Comparison of ENCODE assay signal across 9 mouse cellular contexts in genomic region chr19:53051288-53051985, GRCm38 (mm10). TPM values are rescaled to one million over a fixed set of nuclear protein-coding genes. Genes with fewer than 3 reads are reported as not detected.
DNase-seq lines count a peak whose midpoint lies in the region; ATAC-seq lines count a peak whose summit lies in the region.
"Had no signal": no experiment of that assay in that cellular context is flagged by ENCODE, and none has a peak within 500 bp of the region (broad histone marks: within the 10 kb centered on the region; RNA-seq: fewer than 3 reads in every experiment).

No protein-coding gene starts in this region.

- H3K27ac ChIP-seq in hindbrain, embryonic 13.5 days, result peak overlapping the region; percentile 20; the same call in 1 of the 2 replicates
- H3K27ac ChIP-seq: liver, embryonic 14.5 days had no signal

- no peak for DNase-seq in cerebellum, postnatal 4 days (ENCODE audit: low spot score in 2 of 2)
- peak; percentile 37 for DNase-seq in ovary, postnatal 36 days (ENCODE audit: low spot score)
- DNase-seq in ovary, postnatal 10 days (ENCODE audit: low spot score), result no peak
- peak; percentile 64 for DNase-seq in skeletal muscle tissue, adult 2 months (ENCODE audit: low read depth, low spot score)
- no peak for DNase-seq in spleen, postnatal 14 days (ENCODE audit: low spot score in 2 of 2)

- H3K9ac ChIP-seq in hindbrain, embryonic 13.5 days, result no peak overlapping the region
- H3K9ac ChIP-seq: liver, embryonic 14.5 days had no signal

- WGBS in hindbrain, embryonic 13.5 days, result 57% methylated on average over 18 of the region's 18 CpGs

- H3K4me2 ChIP-seq in hindbrain, embryonic 13.5 days, result no peak overlapping the region

- ATAC-seq in cerebellum, adult (ENCODE audit: insufficient number of reproducible peaks, low FRiP score, low TSS enrichment), result peak; percentile 31; the same call in 1 of the 2 replicates
- ATAC-seq in hindbrain, embryonic 13.5 days (ENCODE audit: low FRiP score), result 0 out of 2 replicates have a peak, but pooled peaks have one; percentile 21
- no peak for ATAC-seq in monocyte, adult 5-6 weeks (replicated peaks; ENCODE audit: insufficient number of reproducible peaks, low FRiP score, low TSS enrichment, poor library complexity, severe bottlenecking)

- no peaks in the 10 kb centered on the region for H3K27me3 ChIP-seq in hindbrain, embryonic 13.5 days

- H3K9me3 ChIP-seq in hindbrain, embryonic 13.5 days, result no peaks in the 10 kb centered on the region

- no peaks in the 10 kb centered on the region for H3K36me3 ChIP-seq in hindbrain, embryonic 13.5 days

- H3K4me3 ChIP-seq in hindbrain, embryonic 13.5 days, result no peak overlapping the region

- H3K4me1 ChIP-seq in hindbrain, embryonic 13.5 days (replicated peaks), result peaks cover 10% of the 10 kb centered on the region

RNA-seq across cellular contexts. Expression of gene Xpnpep1, which starts 11.4 kb away (rescaled TPM):
- polyA plus RNA-seq in hindbrain, embryonic 13.5 days (2015; fragmentation: Nextera tagmentation; extraction: Ambion mirVana), result 132 and 138 TPM in 2 replicates
- total RNA-seq in monocyte, adult 5-6 weeks (2017), result 48.5 to 69.7 TPM (median 51.8 TPM) in 3 replicates

Comparison
In these comparisons a context has a peak if more than half of its experiments do, and no peak if none do; other contexts are left out.
1. DNase-seq: peak in ovary, postnatal 36 days (single experiment) and skeletal muscle tissue, adult 2 months (single experiment); none in cerebellum, postnatal 4 days (0 of 2), ovary, postnatal 10 days (single experiment) and spleen, postnatal 14 days (0 of 2).